Mouse (Mus musculus) retina, postnatal 1 day (tissue): ENCODE data around the gene Stat5b.
"Not testable (repeated sequence)": the region's sequence is repeated elsewhere in the genome, so short reads cannot be mapped to it uniquely, and the experiment has no call there.

ENCODE experiments used
- DNase-seq: peaks from one replicate; pipeline ENCODE4 v3.0.0-alpha.2; 2012

The Stat5b gene

DNA sequence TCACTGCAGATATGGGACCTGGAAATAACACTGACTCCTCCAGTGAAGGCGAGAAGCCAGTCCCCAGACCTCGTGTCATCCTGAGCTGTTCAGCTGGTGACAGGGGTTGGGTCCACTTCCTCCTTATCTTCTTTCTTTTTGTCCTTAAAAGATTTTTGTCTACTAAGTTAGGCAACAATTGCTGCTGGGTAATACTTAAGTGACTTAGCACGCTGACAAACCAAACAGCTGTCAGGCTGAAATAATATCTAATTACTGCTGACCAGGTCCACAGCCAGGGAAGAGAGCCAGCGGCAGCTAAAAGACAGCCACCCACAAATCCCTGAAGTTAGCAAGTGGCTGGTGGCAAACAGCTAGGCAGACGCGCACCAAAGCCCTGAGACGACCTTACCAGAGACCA, 45.0 kb downstream of the Stat5b start:
- DNase-seq = no peak

DNA sequence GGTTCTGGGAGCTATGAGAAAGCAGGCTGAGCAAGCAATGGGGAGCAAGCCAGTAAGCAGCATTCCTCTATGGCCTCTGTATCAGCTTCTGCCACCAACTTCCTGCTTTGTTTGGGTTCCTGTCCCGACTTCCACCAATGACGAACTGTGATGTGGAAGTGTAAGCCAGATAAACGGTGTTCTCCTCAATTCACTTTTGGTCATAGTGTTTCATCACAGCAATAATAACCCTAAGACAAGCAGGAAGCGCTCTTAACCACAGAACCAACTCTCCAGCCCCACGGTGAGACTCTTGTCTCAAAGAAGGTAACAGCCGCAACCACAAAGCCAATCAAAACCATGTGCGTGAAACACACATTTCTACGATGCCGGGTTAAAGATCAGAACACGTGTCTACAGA, 46.1 kb downstream of the Stat5b start:
- DNase-seq = no peak

DNA sequence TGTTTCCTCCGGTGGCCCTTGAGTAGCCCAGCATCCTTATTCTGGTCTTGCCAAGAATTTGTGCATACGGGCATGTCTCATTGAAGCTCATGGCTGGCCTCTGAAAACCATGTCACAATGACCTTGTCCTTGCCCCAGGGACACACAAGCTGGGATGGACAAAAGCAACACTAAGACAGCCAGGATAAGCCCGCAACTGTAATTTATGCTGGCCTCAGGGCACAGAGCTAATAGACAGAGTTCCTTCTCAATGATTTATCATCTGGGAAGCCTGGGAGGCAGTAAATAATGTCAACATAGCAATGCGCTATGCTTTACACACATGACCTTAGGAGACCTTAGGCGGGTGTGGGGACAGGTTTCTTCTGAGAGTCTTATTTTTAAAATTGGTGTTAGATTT, 51.1 kb downstream of the Stat5b start:
- peak; percentile 47 for DNase-seq

- DNase-seq = no peak
Measured at GRCm38 (mm10) chr11:100796585-100796984, 53.9 kb downstream of the Stat5b start.

DNA sequence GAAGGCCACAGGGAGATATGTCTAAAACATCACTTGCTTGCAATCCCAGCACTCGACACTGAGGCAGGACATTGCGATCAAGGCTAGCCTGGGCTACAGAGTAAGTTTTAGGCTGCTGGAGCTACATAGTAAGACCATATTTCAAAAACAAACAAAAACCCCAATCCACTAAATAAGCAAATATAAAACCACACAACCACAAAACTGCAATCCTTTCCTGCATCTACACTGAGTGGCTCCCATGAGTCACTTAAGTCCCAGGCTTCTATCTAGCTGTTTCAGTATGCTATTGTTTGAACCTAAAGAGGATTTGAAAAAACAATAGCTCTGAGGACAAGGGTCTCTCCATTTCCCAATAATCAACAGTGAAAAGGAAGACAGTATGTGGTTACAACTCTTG, 55.1 kb downstream of the Stat5b start:
- DNase-seq = no peak

GRCm38 (mm10) chr11:100791457-100792049, 59.0 kb downstream of the Stat5b start:
- DNase-seq = no peak

DNA sequence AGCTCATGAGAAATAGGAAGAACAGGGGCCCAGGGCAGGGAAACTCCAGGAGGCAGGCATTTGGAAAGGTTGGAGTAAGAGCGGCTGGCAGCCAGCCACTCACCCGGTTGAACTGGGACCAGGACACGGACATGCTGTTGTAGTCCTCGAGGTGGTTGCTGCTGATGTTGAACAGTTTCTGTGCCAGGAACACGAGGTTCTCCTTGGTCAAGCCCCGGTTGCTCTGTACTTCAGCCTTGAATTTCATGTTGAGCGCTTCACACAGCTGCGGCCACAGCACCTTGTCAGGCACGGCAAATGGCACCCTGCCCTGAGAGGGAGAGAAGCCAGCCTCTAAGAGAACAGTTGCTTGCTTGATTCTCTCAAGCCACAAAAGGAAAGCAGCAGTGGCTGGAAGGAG, 59.9 kb downstream of the Stat5b start:
- DNase-seq = not testable (repeated sequence)

DNA sequence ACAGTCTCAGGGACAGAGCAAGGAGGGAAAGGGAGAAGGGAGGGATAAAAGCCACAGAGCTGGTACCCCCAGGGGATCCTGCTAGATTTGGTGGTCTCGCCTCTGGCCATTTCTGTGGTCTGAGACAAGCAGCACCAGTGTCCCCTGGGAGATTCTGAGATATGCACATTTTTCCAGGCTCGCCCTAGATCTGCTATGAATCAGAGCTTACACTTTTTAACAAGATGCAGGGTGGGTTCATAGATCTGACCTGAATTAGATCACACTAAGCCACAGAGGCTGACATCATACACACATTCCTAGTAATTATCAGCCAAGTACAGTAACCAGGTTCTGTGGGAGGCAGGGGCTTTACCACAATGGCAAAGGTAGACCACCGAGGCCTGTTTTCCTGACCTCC, 60.8 kb downstream of the Stat5b start:
- DNase-seq = no peak

GRCm38 (mm10) chr11:100785774-100786173, 64.8 kb downstream of the Stat5b start:
- no peak for DNase-seq

GRCm38 (mm10) chr11:100784286-100784685, 66.2 kb downstream of the Stat5b start:
- no peak for DNase-seq

DNA sequence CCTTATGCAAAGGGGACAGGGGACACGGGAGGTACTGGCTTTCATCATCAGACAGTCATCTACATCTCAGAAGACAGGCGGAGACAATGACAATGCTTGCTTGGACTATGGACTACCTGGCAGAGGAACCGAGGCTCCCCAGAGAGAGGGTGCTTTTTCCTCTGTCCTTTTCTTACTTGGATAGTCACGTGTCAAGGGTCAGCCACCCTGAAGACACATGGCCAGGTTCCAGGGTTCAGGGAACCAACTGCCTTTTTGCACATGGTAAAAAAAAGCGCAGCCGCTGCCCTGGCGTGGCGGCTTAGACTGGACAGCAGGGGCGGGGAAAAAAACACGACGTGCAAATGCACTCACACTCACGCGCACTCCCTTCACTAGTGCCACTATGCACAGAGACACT, 68.0 kb downstream of the Stat5b start:
- no peak for DNase-seq

- no peak for DNase-seq
Measured at GRCm38 (mm10) chr11:100781763-100782475, 68.6 kb downstream of the Stat5b start.

- DNase-seq = no peak
Measured at GRCm38 (mm10) chr11:100780247-100780646, 70.3 kb downstream of the Stat5b start.

GRCm38 (mm10) chr11:100778069-100778468, 72.5 kb downstream of the Stat5b start:
- no peak for DNase-seq

DNA sequence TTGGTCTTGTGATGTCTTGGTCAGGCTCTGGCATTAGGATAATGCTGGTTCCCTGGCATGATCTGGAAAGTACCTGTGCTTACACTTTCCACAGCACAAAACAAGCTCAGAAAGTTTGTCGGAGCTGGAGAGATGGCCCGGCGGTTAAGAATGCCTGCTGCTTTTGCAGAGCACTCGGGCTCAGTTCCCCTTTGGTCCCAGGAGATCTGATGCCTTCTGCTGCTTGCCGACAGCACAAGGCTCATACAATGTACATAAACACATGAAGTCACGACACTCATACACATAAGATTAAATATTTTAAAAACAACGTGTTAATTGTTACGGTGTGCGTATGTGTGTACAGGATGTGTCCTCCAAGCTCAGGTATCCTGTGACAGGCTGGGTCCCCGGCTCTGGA, 74.6 kb downstream of the Stat5b start:
- no peak for DNase-seq

DNA sequence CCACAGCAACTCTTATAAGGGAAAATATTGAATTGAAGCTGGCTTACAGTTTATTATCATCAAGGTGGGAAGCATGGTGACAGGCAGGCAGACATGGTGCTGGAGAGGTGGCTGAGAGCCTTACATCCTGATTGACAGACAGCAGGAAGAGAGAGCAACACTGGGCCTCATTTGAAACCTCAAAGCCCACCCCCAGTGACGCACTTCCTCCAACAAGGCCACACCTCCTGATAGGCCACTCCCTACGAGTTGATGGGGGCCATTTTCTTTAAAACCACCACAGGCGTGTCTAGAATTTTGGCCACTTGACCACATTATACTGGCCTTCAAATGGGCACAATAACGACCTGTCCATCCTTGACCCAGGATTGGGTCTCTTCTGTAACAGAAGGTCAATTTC, 76.3 kb downstream of the Stat5b start:
- no peak for DNase-seq

GRCm38 (mm10) chr11:100770646-100771408, 79.7 kb downstream of the Stat5b start, which contains the start of gene Ghdc:
Gene Ghdc (minus strand): TSS chr11:100770957.
- peak; percentile 71 for DNase-seq

- DNase-seq = no peak
Measured at GRCm38 (mm10) chr11:100769980-100770379, 80.5 kb downstream of the Stat5b start.

DNA sequence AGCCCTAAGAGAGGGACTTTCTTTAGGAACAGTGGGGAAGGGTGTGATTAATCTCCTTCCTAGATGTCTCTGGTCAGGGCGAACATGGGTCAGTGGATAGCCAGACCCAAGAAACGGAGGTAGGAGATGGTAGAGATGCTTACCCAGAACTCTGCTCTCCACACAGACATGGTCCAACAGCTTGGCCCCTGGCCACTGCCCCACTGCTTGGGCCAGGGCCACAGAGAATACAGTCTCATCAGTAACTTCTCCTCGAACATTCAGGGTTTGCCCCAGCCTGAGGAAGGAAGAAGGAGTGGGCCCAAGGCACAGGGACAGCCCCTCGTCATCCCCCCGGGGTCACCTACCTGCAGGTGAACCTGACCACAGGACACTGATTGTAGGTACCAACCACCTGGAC, 82.7 kb downstream of the Stat5b start:
- no peak for DNase-seq

DNA sequence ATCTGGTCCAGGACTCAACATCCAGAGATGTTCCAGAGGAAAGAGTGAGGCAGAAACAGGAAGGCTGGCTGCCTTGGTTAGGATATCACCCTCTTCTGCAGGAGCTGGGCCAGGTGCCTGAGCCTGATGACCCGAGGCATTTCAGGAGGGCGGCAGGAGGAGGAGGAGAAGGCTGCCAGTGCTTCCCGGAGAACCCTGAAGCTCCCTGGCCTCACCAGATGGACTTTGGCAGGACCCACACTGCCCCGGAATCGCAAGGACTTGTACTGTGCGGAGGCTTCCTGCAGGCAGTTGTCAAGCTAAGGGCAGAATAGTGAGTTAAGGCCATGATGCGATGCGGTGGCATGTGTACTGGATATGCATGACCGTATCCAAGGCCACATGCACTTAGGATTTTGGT, 83.8 kb downstream of the Stat5b start:
- no peak for DNase-seq

DNA sequence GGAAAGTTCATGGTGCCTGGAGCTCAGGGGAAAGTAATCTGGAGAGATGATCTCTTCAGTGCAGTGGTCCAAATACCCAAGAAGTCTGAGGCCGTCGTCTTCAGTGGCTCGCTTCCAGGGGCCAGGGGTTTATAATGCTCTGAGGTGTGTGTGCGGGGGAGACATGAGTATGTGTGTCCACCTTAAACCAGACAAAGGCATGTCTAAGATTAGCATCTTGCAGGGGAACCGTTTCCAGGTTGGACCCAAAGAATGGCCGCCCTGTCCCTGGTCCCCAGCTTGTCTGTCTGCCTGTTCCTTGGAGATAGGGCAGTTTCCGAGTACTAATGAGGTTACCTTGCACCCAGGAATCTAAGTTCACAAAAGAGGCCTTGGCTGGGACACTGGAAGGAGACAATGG, 87.7 kb downstream of the Stat5b start, which contains the start of gene Hcrt:
TSS of gene Hcrt (minus strand) at position 101 of the 400 bp plus-strand sequence.
- no peak for DNase-seq

GRCm38 (mm10) chr11:100761547-100762045, 88.9 kb downstream of the Stat5b start:
- peak; percentile 92 for DNase-seq

DNA sequence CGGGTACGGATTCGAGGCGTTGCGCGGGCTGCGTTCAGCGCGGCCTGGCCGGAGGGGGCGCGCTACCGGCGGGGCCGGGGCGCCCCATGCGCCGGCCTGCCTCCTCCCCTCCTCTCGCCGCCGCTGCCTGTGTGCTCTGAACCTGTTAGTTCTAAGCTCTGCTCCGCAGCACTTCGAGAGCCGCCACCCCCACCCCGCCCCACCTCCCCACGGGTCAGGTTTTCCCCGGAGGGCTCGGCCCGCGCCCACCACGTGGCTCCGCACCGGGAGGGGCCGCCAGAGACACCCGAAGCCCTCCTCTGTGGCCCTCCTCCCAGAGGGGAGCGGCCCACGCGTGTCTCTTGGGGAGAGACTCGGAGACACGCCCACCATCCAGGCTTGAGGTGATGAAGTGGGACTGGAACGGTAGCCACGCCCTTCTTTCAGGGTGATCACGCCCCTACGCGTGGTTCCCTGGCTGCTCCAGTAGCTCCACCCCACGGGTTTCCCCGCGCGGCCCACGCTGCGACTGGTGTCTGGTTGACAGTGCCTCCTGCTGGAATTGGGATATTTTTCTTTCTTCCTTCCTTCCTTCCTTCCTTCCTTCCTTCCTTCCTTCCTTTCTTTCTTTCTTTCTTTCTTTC, 90.8 kb downstream of the Stat5b start, which contains the start of gene Kcnh4:
TSS of gene Kcnh4 (minus strand) at position 332 of the 623 bp plus-strand sequence.
- DNase-seq = peak; percentile 81
